Mouse (Mus musculus) cortical plate, adult 2 months (tissue): ENCODE results near the gene Itgax. TPM values are rescaled to one million over a fixed set of nuclear protein-coding genes. Genes with fewer than 3 reads are reported as not detected.

Experiments used
- H3K27ac ChIP-seq: fragments of 200-500 bp; 2 replicates; pipeline ENCODE4 v1.5.1; 2012; ENCODE audit warnings: low read length, control low read depth, inconsistent platforms; ENCODE audit not compliant: insufficient read depth
- H3K4me1 ChIP-seq: fragments of 200-500 bp; 2 replicates; pipeline ENCODE4 v1.6.1; 2011; ENCODE audit warnings: low read length; ENCODE audit not compliant: control insufficient read depth, insufficient read depth
- H3K4me3 ChIP-seq: fragments of 200-500 bp; 2 replicates; pipeline ENCODE4 v1.5.1; 2011; ENCODE audit warnings: mild to moderate bottlenecking, low read length, control low read depth; ENCODE audit not compliant: insufficient read depth
- CTCF ChIP-seq: fragments of 200-500 bp; IDR thresholded peaks from 2 replicates; pipeline ENCODE4 v1.5.1; 2011; ENCODE audit warnings: mild to moderate bottlenecking, control low read depth, low read length; ENCODE audit not compliant: insufficient read depth; ENCODE audit errors: extremely low read depth
- POLR2A ChIP-seq: fragments of 200-500 bp; IDR thresholded peaks from 2 replicates; pipeline ENCODE4 v1.6.1; 2011; ENCODE audit warnings: mild to moderate bottlenecking, low read length, control low read depth; ENCODE audit not compliant: insufficient read depth; ENCODE audit errors: extremely low read depth
- polyA plus RNA-seq: library from polyadenylated mRNA; depleted of rRNA; stranded (reverse); fragments of >200 nt; gene quantifications from 2 replicates; pipeline ENCODE4 v1.2.3, GENCODE M21; 2012; rRNA removed

The Itgax gene
- polyA plus RNA-seq, 1 experiment, result 0.21 TPM

DNA sequence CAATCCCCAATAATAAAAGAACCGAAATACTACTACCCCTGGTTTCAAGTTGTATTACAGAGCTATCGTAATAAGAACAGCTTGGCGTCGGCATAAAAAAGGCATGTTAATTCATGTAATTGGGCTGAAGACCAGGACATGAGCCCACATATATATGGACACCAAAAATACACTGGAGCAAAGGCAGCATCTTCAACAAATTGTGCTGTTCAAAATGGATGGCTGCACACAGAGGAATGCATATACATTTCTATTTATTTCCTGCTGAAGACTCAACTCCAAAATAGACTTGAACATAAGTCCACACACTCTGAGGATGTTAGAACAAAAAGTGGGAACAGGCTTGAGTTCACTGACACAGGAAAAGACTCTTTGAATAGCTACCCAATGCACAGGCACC is 34.7 kb downstream of the Itgax start:
- TF ChIP-seq CTCF (no peak), POLR2A (no peak)
- Histone ChIP-seq H3K27ac (no peak overlapping the region), H3K4me3 (no peak overlapping the region), H3K4me1 (no peaks in the 10 kb centered on the region; the same call in 1 of the 2 replicates)

DNA sequence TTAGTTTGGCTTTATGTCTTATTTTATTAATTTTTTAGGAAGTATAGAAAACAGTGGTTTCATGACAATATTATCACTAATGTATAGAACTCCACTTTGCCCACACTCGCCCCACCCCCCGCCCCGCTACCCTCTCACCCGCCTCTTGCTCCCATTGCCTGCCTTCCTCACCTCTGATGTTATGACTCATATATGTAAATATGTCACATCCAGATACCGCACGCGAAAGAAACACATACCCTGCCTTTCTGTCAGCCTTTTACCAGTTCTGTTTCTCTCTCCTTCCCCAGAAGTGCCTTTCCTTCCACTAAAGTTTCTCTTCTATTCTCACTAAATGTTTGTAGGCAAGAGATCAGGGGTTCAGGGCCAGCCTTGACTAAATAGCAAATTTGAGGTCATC is 37.0 kb downstream of the Itgax start:
- Histone ChIP-seq H3K4me1 (no peaks in the 10 kb centered on the region; the same call in 1 of the 2 replicates), H3K27ac (no peak overlapping the region), H3K4me3 (no peak overlapping the region)
- TF ChIP-seq CTCF (no peak), POLR2A (no peak)

DNA sequence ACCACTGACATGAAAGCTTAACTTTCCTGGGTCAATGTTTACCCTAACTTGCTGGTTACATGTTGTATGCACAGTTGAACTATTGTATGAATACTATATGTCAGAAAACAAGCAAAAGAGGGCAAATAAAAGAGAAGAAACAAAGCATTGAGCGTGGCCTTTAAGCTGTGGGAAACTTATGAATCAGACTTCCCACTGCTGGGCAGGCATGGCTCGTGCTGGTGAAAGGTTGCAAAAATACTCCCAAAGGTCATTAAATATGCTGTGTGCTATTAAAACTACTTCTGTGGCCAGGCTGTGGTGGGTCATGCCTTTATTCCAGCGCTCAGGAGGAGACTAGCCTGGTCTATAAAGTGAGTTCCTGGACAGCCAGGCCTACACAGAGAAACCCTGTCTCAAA is 40.6 kb downstream of the Itgax start:
- no peak for TF ChIP-seq CTCF
- no peak for TF ChIP-seq POLR2A

GRCm38 (mm10) chr7:128178385-128178784 is 49.0 kb downstream of the Itgax start:
- Histone ChIP-seq H3K27ac (no peak overlapping the region), H3K4me3 (no peak overlapping the region), H3K4me1 (no peaks in the 10 kb centered on the region)
- TF ChIP-seq POLR2A (no peak), CTCF (no peak)

More for the DNA sequence above, 40.6 kb downstream of the Itgax start:
- H3K27ac ChIP-seq, result no peak overlapping the region
- no peaks in the 10 kb centered on the region for H3K4me1 ChIP-seq
- no peak overlapping the region for H3K4me3 ChIP-seq

- Histone ChIP-seq H3K4me1 (no peaks in the 10 kb centered on the region), H3K27ac (no peak overlapping the region), H3K4me3 (no peak overlapping the region)
- no peak for TF ChIP-seq CTCF
- no peak for TF ChIP-seq POLR2A
These were observed 50.8 kb downstream of the Itgax start for GRCm38 (mm10) chr7:128180126-128180525.

DNA sequence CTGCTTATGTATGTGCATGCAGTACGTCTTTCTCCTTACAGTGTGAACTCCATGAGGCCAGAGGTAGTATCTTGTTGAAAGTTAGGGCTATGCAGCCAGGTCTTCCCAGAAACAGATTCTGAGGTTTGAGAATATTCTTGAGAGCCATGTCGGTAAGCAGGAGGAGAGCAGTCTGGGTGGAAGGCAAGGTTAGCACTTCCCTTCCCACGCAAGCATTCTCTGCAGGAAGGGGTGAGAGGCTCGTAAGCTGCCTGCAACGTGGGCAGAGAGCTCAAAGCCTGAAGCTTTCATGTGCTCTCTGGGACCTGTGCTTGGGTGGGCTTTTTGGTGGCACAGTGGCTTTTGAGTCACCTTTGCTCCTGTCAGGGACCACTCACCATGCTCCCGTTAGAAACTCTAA is 51.2 kb downstream of the Itgax start:
- H3K27ac ChIP-seq, result no peak overlapping the region
- no peak for TF ChIP-seq POLR2A
- TF ChIP-seq CTCF, result no peak

DNA sequence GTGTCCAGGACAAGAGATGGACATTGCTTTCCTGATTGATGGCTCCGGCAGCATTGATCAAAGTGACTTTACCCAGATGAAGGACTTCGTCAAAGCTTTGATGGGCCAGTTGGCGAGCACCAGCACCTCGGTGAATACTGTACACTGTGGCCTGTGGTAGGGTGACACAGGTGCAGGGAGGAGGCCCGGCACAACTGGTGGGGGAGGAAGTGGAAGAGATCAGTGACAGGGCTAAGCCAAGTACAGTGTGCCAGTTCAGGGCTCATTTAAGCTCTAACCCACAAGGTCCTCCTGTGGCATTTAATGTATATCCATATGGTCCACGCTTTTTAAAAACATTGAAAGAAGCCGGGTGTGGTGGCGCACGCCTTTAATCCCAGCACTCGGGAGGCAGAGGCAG is 52.3 kb downstream of the Itgax start:
- Histone ChIP-seq H3K27ac (no peak overlapping the region), H3K4me1 (no peaks in the 10 kb centered on the region), H3K4me3 (no peak overlapping the region)
- TF ChIP-seq POLR2A, result no peak
- TF ChIP-seq CTCF, result no peak

More for the DNA sequence above, 51.2 kb downstream of the Itgax start:
- no peak overlapping the region for H3K4me3 ChIP-seq
- H3K4me1 ChIP-seq, result no peaks in the 10 kb centered on the region

Other genes starting within 250 kb of the Itgax start
- 4.1 and 4.6 TPM in 2 replicates for gene Prss53, start 238.6 kb upstream of the Itgax start, polyA plus RNA-seq
- gene Gm21974, start 234.1 kb upstream of the Itgax start, polyA plus RNA-seq, result not detected in 2 replicates
- 56.8 and 67.0 TPM in 2 replicates for gene Vkorc1, start 233.9 kb upstream of the Itgax start, polyA plus RNA-seq
- gene Bckdk, start 225.5 kb upstream of the Itgax start, polyA plus RNA-seq, result 55.7 and 59.2 TPM in 2 replicates
- gene Kat8, start 217.0 kb upstream of the Itgax start, polyA plus RNA-seq, result 39.1 and 44.1 TPM in 2 replicates
- gene Prss8, start 199.4 kb upstream of the Itgax start, polyA plus RNA-seq, result 0.08 and 0.15 TPM in 2 replicates
- gene Prss36, start 182.8 kb upstream of the Itgax start, polyA plus RNA-seq, result 17.0 and 17.9 TPM in 2 replicates
- gene Fus, start 162.1 kb upstream of the Itgax start, polyA plus RNA-seq, result 380 and 408 TPM in 2 replicates
- gene Pycard, start 135.7 kb upstream of the Itgax start, polyA plus RNA-seq, result 8.9 and 10.6 TPM in 2 replicates
- gene Trim72, start 125.6 kb upstream of the Itgax start, polyA plus RNA-seq, result 1.6 and 1.7 TPM in 2 replicates
- gene Itgam, start 66.9 kb upstream of the Itgax start, polyA plus RNA-seq, result 15.2 and 15.4 TPM in 2 replicates
- gene Gm49368, start 66.9 kb upstream of the Itgax start, polyA plus RNA-seq, result 0.02 and 0.10 TPM in 2 replicates
- 0.67 and 0.87 TPM in 2 replicates for gene Itgad, start 24.8 kb downstream of the Itgax start, polyA plus RNA-seq
- gene Cox6a2, start 76.8 kb downstream of the Itgax start, polyA plus RNA-seq, result 29.5 and 36.4 TPM in 2 replicates
- 12.9 and 13.0 TPM in 2 replicates for gene Armc5, start 107.8 kb downstream of the Itgax start, polyA plus RNA-seq
- 1.9 and 2.4 TPM in 2 replicates for gene 9130023H24Rik, start 108.5 kb downstream of the Itgax start, polyA plus RNA-seq
- gene Tgfb1i1, start 117.3 kb downstream of the Itgax start, polyA plus RNA-seq, result 16.4 and 17.6 TPM in 2 replicates
- not detected in 2 replicates for gene Slc5a2, start 136.1 kb downstream of the Itgax start, polyA plus RNA-seq
- gene BC017158, start 168.6 kb downstream of the Itgax start, polyA plus RNA-seq, result 30.9 and 31.8 TPM in 2 replicates